Mouse (Mus musculus) heart, adult 2 months (tissue): Measurements from ENCODE around the gene Ddx11.

Source experiments
- CTCF ChIP-seq: fragments of 200-600 bp; IDR thresholded peaks from 2 replicates; pipeline ENCODE4 v1.8.1; 2022; ENCODE audit warnings: antibody characterized with exemption, mild to moderate bottlenecking, moderate library complexity
- EP300 ChIP-seq: fragments of 200-500 bp; IDR thresholded peaks from 2 replicates; pipeline ENCODE4 v1.6.1; 2011; ENCODE audit warnings: low read depth, low read length, control low read depth; ENCODE audit not compliant: insufficient read depth
- POLR2A ChIP-seq: fragments of 200-500 bp; IDR thresholded peaks from 2 replicates; pipeline ENCODE4 v1.6.1; 2011; ENCODE audit warnings: mild to moderate bottlenecking, low read depth, low read length, control low read depth; ENCODE audit not compliant: insufficient read depth

DNA sequence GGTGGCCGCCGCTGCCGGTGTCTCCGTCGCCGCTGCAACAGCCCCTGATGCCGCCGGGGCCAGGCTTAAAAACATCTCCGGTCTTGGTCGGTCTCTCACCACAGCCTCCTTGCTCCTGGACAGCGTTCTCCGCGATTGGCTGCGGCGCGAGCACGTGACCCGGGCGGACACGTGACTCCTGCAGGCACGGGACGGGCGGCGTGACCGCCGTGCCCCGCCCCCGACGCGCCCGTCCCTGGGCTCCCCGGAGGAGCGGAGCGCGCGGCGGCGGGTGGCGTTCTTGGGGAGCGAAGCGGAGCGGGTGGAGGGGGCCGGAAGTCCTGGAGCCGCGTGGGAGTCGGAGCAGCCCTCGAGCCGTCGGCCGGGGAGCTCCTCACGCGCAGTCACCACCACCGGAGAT lies 46.4 kb upstream of the Ddx11 start, which contains the start of gene Ankrd12:
- peak; percentile 69 for TF ChIP-seq POLR2A
- TF ChIP-seq CTCF = no peak
- 0 out of 2 replicates have a peak, but pooled peaks have one; percentile 28 for TF ChIP-seq EP300
